Mouse (Mus musculus) testis, adult 2 months (tissue): ENCODE data around the gene Ptpn6.

ENCODE experiments used
- CTCF ChIP-seq: fragments of 200-500 bp; IDR thresholded peaks from 2 replicates; pipeline ENCODE4 v1.5.1; 2012; ENCODE audit warnings: low read depth, mild to moderate bottlenecking, inconsistent platforms, low read length, moderate library complexity; ENCODE audit not compliant: control insufficient read depth, insufficient read depth, insufficient replicate concordance
- POLR2A ChIP-seq: fragments of 200-500 bp; IDR thresholded peaks from 2 replicates; pipeline ENCODE4 v1.6.1; 2012; ENCODE audit warnings: low read depth, mild to moderate bottlenecking, inconsistent platforms, low read length, moderate library complexity; ENCODE audit not compliant: control insufficient read depth

DNA sequence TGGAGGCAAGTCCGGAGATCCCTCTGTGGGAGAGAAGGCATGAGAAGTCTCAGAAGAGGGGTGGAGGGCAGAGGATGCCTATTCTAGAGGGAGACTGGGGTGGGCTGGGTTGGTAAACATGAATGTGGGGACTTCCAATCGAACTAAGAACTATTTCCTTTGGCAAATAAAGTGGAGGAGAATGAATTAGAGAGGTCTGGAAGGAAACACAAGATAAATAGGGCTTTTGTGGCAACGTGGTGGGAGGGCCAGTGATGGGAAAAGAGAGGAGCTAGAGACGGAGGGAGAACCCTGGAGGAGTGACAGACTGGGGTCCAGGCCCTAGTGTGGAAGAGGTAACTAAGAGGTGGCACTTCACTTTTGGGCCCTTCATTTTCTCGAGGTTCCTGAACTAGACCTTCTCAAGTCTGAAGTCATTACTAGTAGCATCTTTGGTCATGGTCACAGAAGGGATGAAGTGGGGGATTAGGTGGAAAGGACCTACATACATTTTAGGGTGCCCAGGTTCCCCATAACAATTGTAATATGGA is 18.9 kb upstream of the Ptpn6 start:
- TF ChIP-seq POLR2A (no peak), CTCF (no peak)
